Mouse (Mus musculus) gastrocnemius, postnatal 36 days (tissue): ENCODE results near the gene Heatr5a. TPM values are rescaled to one million over a fixed set of nuclear protein-coding genes. Genes with fewer than 3 reads are reported as not detected.
A peak's percentile ranks its signal among the peaks of the same experiment; 100 is the strongest.

Experiments
- DNase-seq, 2 experiments: peaks; one replicate each; pipeline ENCODE4 v3.0.0; 2022
- intact Hi-C: fragments of 180-260 bp; cut with DNase I; formaldehyde crosslinking; loops from one replicate; pipeline ENCODE4 v1.15.1; 2025
- total RNA-seq, 2 experiments: library from RNA; stranded (reverse); gene quantifications; 2 replicates each; pipeline ENCODE4 v1.2.3; 2021

Heatr5a gene
- total RNA-seq, 2 experiments from 2014 or later: 14.5 to 15.2 TPM

DNA sequence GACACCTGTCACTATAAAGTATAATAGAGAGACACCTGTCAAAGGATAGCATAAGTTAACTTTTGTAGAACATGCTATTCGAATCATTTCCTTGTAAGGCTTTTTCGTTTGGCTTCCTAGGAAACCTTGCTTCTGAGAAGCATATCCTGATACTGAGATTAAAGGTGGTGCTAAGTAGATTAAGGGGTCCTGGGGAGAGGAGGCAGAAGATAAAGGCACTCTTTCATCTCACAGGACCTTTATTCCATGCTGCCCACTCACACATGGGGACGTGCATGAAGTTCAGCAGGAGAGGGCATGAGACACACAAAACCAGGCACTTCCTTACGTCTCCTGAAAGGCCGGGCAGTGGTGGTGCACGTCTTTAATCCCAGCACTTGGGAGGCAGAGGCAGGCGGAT is 115.7 kb downstream of the Heatr5a start:
- DNase-seq: no peak
- intact Hi-C loops: no loop called here

DNA sequence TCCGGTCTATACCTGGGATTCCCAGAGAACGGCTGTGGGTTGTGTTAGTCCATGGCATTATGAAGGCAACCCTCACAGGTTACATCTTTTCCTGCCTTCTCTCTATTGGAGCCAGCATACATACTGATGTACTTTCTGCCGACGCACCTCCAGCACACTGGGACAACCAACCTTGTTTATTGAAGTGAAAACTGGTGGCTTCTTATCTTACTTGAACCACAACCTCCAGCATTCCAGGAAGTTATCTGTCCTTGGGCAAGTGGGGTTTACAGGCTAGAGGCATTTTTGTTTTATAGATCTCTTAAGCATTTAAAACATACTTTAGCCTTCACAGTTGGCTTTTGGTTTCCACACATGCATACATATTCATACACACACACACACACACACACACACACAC is 119.5 kb downstream of the Heatr5a start:
- no peak for DNase-seq
- intact Hi-C loops: no loop called here

GRCm38 (mm10) chr12:51851155-51851554 is 120.0 kb downstream of the Heatr5a start:
- no peak for DNase-seq
- intact Hi-C loops: no loop called here

GRCm38 (mm10) chr12:51850339-51850738 is 120.8 kb downstream of the Heatr5a start:
- intact Hi-C loops: no loop called here
- no peak for DNase-seq

DNA sequence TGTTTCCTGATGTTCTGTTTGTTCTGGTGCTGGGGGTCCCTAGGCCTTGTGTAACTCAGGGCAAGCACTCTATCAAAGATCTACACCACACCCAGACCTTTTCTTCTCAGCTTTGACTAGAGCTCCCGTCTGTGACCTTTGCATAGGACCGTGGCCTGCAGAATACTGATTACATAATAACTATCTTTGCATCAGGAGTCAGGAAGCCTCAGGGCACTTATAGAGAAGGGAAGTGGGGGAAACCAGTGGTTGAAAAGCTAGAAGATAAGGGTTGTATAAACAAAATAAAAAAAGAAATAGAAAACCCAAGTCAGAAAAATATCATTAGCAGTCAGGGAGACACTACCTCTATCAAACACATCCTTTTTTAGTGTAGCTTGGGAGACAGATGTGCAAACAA is 121.2 kb downstream of the Heatr5a start:
- no peak for DNase-seq
- intact Hi-C loops: no loop called here

DNA sequence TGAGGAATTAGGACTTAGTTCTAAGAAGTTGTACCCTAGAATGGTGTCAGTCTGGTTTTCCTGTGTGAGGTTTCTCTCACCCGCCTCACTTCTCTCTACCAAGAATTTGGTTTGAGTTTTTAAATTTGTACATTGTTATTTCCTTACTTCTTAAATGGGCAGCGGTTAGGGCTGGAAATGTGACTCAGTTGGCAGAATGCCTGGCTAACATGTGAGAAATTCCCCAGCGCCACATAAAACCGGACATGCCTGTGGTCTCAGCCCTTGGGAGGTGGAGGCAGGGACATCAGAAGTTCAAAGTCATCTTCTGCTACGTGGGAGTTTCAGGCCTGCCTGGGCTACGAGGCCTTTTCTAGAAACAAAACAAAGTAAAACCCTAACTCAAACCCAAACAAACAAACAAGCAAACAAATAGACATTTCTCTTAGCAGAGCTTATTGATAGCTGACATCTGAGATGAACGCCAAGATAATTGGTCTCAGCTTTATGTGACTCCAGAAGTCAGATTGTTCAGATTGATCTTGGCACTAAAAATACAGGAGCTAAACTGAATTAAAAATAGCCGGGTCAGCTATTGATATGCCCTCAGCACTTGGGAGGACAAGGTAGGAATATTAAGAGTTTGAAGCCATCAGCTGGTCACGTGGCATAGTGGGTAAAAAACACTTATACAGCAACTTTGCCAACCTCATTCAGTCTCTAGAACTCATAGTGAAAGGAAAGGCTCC is 123.0 kb downstream of the Heatr5a start:
- peak; percentile 22 to 47 for DNase-seq
- intact Hi-C loops: no loop called here

DNA sequence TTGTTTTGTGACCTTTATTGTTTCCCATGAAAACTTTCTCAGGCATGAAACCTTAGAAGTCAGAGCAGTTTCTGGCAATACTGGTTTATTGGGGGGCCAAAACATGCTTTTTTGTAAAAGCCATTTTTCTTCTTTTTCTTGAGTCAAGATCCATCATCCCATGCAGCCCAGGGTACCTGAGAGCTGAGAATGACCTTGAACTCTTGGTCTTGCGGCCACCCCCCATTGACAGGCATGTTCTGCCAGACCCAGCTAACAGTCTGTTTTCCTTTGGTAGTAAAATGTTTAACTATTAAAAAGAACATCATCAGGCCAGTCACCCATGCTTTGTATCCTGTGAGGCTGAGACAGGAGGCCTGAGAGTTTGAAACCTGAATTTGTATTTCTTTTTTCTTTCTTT is 125.9 kb downstream of the Heatr5a start:
- DNase-seq: no peak
- intact Hi-C loops: no loop called here

DNA sequence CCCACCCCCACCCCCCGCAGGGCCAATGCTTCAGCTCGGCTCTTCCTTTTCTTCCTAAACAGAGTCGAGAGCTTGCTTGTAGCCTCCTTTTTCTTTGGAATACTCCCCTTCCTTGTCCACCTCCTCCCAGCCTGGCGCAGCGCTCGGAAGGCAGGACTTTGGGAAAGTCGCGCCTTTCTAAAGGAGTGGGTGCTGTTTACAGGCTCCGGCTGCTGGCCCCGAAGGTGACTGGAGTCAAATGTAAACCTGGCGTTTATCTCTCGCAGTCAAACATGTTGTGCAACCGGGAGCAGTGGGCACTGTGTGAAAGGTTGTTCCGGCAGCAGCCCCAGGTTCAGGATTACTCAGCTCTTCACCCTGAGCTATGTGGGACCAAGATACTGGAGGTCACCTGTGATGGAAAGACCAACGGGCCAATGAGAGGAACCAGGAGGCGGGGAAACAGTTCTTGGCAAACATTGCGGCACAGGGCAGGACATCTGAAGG is 126.3 kb downstream of the Heatr5a start:
- peak; percentile 93 to 98 for DNase-seq
- intact Hi-C loops: loop anchor here (1.0 kb wide), 1 partner anchor 20 kb away; no protein-coding TSS in a partner anchor

GRCm38 (mm10) chr12:51843576-51844520 is 127.3 kb downstream of the Heatr5a start:
- intact Hi-C loops: loop anchor here (1.0 kb wide), 1 partner anchor 21 kb away; no protein-coding TSS in a partner anchor
- no peak for DNase-seq

DNA sequence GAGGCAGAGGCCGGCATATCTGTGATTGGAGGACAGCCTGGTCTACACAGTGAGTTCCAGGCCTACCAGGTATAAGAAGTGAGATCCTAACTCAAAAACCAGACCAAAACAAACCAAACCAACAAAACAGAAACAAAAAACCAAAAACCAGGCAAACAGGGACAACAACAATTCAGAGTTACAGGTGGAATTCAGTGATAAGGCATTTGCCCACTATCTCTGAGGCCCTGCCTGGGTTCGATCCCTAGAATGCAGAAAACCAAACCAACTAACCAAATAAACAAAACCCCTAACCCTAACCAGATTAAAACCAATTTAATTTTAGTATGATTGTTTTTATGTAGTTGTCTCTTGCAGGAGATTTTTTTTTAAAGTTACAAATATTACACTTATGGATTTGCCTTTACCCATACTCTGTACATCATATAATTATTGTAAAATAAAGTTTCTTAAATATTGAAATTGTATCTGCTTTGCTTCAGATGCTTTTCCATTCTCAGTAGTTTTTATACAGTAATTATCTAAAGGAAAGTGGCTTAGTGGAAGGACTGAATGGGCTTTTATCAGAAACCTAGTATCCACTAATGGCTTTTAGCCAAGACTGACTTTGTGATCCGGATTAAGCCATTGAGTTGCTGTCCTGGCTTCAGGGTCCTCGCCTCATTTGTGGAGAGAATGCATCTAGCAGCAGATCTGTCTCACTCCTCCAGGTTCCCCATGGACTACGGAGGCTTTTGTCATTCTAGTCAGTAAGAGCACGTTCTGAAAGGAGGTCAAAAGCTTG is 128.8 kb downstream of the Heatr5a start:
- DNase-seq: no peak
- intact Hi-C loops: no loop called here

DNA sequence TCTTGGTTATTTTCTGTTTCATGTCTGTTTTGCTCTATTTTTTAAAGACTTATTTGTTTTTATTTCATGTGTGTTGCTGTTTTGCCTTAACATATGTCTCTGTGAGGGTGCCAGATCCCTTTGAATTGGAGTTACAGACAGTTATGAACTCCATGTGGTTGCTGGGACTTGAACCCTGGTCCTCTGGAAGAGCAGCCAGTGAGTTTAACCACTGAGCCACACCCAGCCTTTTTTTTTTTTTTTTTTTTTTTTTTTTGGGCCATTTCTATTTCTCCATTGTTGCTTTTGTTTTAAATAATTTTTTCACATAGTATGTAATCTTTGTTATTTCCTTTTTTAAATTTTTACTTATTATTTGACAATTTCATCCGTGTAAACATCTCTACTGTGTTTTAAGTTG is 131.3 kb downstream of the Heatr5a start:
- DNase-seq: no peak
- intact Hi-C loops: no loop called here

- intact Hi-C loops: no loop called here
- no peak for DNase-seq
Measured at GRCm38 (mm10) chr12:51835219-51835618, 135.9 kb downstream of the Heatr5a start.

- no peak for DNase-seq
- intact Hi-C loops: no loop called here
Measured at GRCm38 (mm10) chr12:51831931-51832330, 139.2 kb downstream of the Heatr5a start.

- intact Hi-C loops: no loop called here
- DNase-seq: no peak
Measured at GRCm38 (mm10) chr12:51831296-51831695, 139.8 kb downstream of the Heatr5a start.

DNA sequence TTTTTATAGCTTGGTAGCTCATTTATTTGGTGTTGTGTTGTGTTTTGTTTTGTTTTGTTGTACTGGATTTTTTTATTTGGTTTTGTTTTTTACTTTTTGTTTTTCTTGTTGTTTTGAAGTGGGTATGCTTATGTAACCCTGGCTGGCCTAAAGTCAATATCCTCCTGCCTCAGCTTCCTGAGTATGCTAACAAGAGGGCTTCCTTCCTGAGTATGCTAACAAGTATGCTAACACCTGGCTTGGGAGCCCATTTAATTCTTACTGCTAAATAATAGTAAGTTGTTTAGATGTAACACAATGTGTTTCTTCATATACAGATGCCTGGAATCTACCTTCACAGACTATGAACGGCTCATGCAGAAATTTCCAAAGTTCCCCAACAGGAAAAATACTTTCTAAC is 140.4 kb downstream of the Heatr5a start:
- intact Hi-C loops: no loop called here
- no peak for DNase-seq

DNA sequence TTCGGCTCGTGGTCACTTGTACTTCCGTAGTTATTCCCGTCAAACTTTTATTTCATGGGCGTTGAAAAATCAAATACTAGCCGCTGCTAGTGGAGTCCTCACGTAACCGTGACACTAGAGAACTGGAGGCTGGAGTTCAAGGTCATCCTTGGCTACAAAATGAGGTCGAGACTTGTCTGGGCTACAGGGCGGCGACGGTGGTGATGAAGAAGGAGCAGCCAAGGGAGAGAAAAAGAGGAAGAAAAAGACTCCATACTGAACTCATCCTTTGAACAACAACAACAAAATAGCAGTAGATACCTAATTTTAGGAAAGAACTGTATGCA is 141.1 kb downstream of the Heatr5a start:
- no peak for DNase-seq
- intact Hi-C loops: no loop called here

DNA sequence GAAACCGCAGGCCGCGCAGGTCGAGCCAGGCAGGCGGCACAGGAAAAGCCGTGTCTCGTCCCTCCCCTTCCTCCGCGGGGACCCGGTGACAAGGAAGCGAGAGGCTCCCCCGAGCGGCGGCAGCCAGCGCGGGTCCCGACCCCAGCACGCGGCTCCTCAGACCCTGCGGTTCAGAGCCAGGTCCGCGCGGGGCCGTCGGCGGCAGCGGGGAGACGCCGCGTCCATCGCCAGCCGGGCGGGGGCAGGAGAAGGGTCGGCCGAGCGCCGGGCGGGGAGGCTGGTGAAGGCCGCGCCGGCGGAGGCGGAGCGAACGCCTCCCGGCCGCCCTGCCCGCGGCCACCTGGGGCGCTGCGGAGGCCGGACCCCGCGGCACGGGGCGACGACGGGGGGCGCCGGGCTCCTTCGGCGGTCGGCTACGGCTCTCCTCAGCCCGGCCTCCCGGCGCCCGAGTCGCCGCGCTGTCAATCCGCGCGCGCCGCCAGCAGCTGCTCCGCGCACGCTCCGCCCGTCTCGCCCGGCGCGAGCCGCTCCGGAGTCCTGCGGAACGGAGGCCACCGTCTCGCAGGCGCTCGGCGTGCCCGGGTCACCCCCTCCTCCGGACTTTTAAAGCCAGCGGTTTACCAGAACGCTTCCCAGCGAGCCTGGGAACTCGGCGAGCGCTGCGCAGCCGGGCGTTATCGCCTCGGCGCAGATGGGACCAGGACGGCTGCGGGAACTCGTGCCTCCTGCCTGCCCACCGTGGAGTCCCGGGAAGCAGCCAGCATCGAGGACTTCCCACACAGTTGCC is 141.6 kb downstream of the Heatr5a start, which contains the start of gene Hectd1:
TSS of gene Hectd1 (minus strand) at position 247 of the 787 bp plus-strand sequence.
- DNase-seq: peak; percentile 74 to 86
- intact Hi-C loops: loop anchor here (1.0 to 10.0 kb wide), 3 partner anchors 37 to 165 kb away; no protein-coding TSS in a partner anchor

DNA sequence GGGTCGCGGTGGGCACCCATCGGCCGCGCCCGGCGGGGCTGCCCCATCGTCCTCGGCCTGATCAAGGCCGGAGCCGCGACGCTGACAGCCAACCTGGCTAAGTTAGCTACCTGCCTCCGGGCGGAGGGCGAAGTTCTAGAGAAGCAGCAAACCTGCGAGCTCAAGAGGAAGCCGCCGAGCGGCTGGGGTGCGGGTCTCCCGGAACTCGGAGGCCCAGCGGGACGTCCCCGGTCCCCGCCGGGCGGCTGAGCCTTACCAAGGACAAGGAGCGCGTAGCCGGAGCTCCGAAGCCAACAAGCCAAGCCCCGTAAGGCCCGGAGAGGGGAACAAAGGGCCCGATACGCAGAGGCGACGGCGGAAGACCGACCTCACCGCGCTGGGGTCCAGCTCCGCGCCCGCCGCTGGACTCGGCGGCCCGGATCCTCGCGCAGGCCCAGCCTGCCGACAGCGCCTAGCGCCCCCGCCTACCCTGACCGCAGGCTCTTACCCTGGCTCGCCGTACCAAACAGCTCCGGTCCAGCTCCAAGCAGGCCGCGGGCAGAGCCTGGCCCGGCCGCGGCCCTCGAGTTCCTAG is 142.3 kb downstream of the Heatr5a start:
- peak in 1 of 2 experiments; percentile 12 for DNase-seq
- intact Hi-C loops: loop anchor here (1.0 to 10.0 kb wide), 3 partner anchors 37 to 166 kb away; no protein-coding TSS in a partner anchor

DNA sequence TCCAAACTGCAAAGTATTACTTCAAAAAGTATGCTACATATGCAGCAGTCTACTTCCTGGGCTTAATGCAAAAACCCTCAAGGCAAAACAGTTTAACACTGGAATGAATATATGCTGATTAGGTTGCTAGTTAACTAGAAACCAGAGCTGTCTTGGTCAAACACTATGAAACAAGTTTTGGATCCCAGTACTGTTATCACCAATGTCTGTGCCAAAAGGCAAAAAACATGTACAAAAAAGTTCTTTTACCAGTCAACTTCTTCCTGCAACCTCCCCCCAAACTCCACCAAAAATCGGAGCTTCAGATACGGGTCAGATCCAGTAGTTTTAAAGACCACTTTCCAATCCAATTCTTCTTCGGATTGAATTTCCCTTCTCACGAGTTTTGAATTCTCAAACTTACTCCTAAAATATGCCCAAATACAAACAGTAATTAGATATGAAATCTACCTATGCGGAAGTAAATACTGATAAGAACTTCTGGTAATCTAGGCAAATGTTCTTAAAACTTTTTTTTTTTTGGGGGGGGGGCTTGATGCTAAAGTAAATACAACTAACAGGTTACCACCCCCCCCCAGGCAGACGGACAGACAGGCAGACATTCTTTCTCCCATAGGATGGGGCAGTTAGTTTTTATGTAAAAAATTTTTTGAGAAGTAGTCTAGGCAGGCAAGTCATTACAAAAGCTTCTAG is 143.0 kb downstream of the Heatr5a start:
- intact Hi-C loops: loop anchor here (5.0 to 10.0 kb wide), 2 partner anchors 54 to 167 kb away; no protein-coding TSS in a partner anchor
- DNase-seq: no peak
